Mouse (Mus musculus): ENCODE measurements around the gene Ankrd65. TPM values are rescaled to one million over a fixed set of nuclear protein-coding genes. Genes with fewer than 3 reads are reported as not detected.
A peak's percentile ranks its signal among the peaks of the same experiment; 100 is the strongest.
"Not testable (repeated sequence)": the region's sequence is repeated elsewhere in the genome, so short reads cannot be mapped to it uniquely, and the experiment has no call there.

Ankrd65 gene
- 0.20 TPM in 1 of 2 replicates, not detected in the other for polyA plus RNA-seq (2015; fragmentation: Nextera tagmentation; extraction: Ambion mirVana)

- H3K9ac ChIP-seq = no peak within 1 kb of the TSS
- whole genome bisulfite sequencing = 78% methylated on average over 3 of the region's 3 CpGs
- ATAC-seq (ENCODE audit: borderline replicate concordance, extremely low read depth, low FRiP score, low TSS enrichment) = no peak
These were observed at the start of gene Ankrd65 for GRCm38 (mm10) chr4:155790021-155790489. Gene Ankrd65 (plus strand): TSS chr4:155790439.

DNA sequence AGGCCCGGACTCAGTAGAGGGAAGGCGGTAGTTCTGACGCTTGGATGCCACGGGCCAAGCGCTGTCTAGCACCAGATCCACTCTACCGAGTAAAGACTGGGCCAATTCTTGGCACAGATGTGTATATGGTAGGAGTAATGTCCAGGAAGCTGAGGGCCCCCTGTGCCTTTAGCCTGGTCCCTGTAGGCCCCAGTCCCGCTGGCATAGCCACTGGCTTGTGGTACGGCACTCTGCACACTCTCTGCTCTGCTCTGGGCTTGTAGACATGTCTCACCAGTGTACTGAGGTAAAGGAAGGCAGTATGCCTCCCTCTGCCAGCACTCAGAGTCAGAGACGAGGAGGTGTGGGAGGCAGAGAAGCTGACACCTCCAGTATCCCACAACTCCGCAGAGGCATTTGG is 49.6 kb upstream of the Ankrd65 start:
- H3K9ac ChIP-seq; H3K4me1 ChIP-seq; H3K9me3 ChIP-seq; H3K27me3 ChIP-seq; H3K27ac ChIP-seq; H3K4me3 ChIP-seq; ATAC-seq (ENCODE audit: borderline replicate concordance, extremely low read depth, low FRiP score, low TSS enrichment); H3K4me2 ChIP-seq: not testable (repeated sequence)
- 83% methylated on average over 10 of the region's 10 CpGs for WGBS
- peaks cover 57% of the 10 kb centered on the region for H3K36me3 ChIP-seq

More at GRCm38 (mm10) chr4:155790021-155790489, at the start of gene Ankrd65:
- H3K4me3 ChIP-seq = no peak within 1 kb of the TSS
- no peaks in the 10 kb centered on the region for H3K9me3 ChIP-seq
- H3K27ac ChIP-seq = no peak within 1 kb of the TSS
- no peaks in the 10 kb centered on the region for H3K4me1 ChIP-seq
- no peaks in the 10 kb centered on the region for H3K27me3 ChIP-seq
- H3K4me2 ChIP-seq = no peak within 1 kb of the TSS
- no peaks in the 10 kb centered on the region for H3K36me3 ChIP-seq

DNA sequence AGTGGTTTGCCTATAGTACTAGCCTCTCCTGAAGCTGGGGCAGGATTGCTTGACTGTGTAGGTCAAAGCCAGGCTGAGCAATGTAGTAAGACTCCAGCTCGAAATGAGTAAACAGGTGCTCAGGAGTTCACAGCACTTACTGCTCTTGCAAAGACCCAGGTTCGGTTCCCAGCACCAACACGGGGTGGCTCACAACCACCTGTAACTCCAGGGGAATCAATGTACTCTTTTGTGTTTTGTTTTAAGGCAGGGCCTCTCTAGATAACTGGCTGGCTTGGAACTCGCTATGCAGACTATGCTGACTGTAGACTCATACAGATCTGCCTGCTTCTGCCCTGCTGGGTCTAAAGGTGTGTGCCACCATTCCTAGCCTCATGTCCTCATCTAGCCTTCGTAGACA is 47.6 kb upstream of the Ankrd65 start:
- no peaks in the 10 kb centered on the region for H3K9me3 ChIP-seq
- WGBS = 87% methylated on average over 5 of the region's 5 CpGs
- no peak overlapping the region for H3K27ac ChIP-seq
- no peaks in the 10 kb centered on the region for H3K4me1 ChIP-seq
- no peaks in the 10 kb centered on the region for H3K27me3 ChIP-seq
- H3K4me3 ChIP-seq = no peak overlapping the region
- no peak overlapping the region for H3K9ac ChIP-seq
- no peak overlapping the region for H3K4me2 ChIP-seq
- H3K36me3 ChIP-seq = peaks cover 74% of the 10 kb centered on the region
- no peak for ATAC-seq (ENCODE audit: borderline replicate concordance, extremely low read depth, low FRiP score, low TSS enrichment)

DNA sequence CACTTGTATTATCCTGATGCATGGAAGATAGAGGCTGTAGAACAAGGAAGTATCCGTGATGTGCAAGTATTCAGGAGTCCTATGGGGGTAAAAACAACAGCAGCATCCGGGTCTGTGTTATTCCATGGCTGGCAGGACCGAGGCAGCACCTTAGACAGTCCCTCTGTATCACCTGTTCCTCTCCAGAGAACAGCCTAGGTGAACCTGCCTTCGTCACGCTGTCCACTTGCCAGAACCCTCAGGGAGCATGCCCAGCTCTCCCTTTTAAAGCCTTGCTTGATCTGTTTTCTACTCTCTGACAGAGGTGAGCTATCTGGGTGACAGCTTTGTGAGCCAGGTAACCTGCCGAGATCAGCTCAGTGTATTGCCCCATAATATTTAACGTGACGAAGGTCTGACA is 45.8 kb upstream of the Ankrd65 start:
- no peaks in the 10 kb centered on the region for H3K9me3 ChIP-seq
- no peak overlapping the region for H3K9ac ChIP-seq
- no peaks in the 10 kb centered on the region for H3K4me1 ChIP-seq
- H3K36me3 ChIP-seq = peaks cover 91% of the 10 kb centered on the region
- H3K27me3 ChIP-seq = no peaks in the 10 kb centered on the region
- no peak overlapping the region for H3K27ac ChIP-seq
- H3K4me2 ChIP-seq = no peak overlapping the region
- ATAC-seq (ENCODE audit: borderline replicate concordance, extremely low read depth, low FRiP score, low TSS enrichment) = no peak
- H3K4me3 ChIP-seq = no peak overlapping the region
- WGBS = 88% methylated on average over 8 of the region's 8 CpGs

DNA sequence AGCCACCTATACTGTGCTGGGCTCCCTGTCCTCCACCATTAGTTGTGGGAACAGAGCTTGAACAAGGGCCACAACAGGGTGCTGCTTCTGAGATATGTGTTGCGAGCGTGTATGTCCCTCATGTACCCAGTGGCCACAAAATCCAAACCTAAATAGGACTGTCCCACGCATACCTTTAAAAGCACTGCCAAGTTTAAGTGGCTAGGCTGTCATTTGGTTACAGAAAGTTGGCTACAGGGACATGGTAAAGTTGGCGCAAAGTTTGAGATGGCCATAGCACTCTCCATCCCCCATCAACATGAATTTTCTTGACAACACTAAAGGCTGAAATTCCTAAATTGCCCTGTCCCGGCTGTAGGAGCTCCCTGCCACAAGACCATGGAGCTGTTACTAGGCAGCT is 45.1 kb upstream of the Ankrd65 start:
- Histone ChIP-seq H3K27me3 (no peaks in the 10 kb centered on the region), H3K4me2 (no peak overlapping the region), H3K4me1 (no peaks in the 10 kb centered on the region), H3K36me3 (peaks cover 91% of the 10 kb centered on the region), H3K9me3 (no peaks in the 10 kb centered on the region), H3K27ac (no peak overlapping the region), H3K9ac (no peak overlapping the region), H3K4me3 (no peak overlapping the region)
- 92% methylated on average over 5 of the region's 5 CpGs for WGBS
- ATAC-seq (ENCODE audit: borderline replicate concordance, extremely low read depth, low FRiP score, low TSS enrichment) = no peak

DNA sequence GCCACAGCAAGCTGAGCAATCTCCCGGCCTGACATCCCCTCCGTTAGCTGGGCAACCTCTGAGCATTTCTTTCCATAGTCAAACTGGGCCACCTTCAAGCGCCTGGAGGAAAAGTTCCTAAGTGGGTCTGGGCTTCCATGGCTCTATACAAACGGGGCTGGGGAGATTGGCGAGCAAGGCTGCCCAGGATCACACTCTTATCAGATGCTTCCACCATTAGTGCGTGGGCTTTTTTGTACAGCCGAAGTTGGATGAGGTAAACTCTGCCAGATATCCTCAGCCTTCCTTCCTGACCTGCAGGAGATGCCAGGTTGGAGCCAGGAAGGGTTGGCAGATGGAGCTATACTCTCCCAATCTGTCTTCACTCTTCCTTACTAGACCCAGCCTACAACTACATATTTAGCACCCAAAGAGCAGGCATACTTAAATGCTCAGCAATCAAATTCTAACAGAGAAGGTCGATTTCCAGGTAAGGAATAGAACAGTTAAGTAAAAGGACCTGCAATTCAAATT is 44.1 kb upstream of the Ankrd65 start:
- Histone ChIP-seq H3K27ac (no peak overlapping the region), H3K4me3 (no peak overlapping the region), H3K9ac (no peak overlapping the region), H3K4me1 (no peaks in the 10 kb centered on the region), H3K36me3 (peaks cover 91% of the 10 kb centered on the region), H3K4me2 (no peak overlapping the region), H3K9me3 (no peaks in the 10 kb centered on the region), H3K27me3 (no peaks in the 10 kb centered on the region)
- no peak for ATAC-seq (ENCODE audit: borderline replicate concordance, extremely low read depth, low FRiP score, low TSS enrichment)
- WGBS = 81% methylated on average over 8 of the region's 8 CpGs

- Histone ChIP-seq H3K27ac (no peak overlapping the region), H3K4me1 (no peaks in the 10 kb centered on the region), H3K4me3 (no peak overlapping the region), H3K9me3 (no peaks in the 10 kb centered on the region), H3K36me3 (peaks cover 91% of the 10 kb centered on the region), H3K9ac (no peak overlapping the region), H3K27me3 (no peaks in the 10 kb centered on the region), H3K4me2 (no peak overlapping the region)
- WGBS = 87% methylated on average over 17 of the region's 17 CpGs
- ATAC-seq (ENCODE audit: borderline replicate concordance, extremely low read depth, low FRiP score, low TSS enrichment) = no peak
These were observed 43.4 kb upstream of the Ankrd65 start for GRCm38 (mm10) chr4:155746575-155747490.

DNA sequence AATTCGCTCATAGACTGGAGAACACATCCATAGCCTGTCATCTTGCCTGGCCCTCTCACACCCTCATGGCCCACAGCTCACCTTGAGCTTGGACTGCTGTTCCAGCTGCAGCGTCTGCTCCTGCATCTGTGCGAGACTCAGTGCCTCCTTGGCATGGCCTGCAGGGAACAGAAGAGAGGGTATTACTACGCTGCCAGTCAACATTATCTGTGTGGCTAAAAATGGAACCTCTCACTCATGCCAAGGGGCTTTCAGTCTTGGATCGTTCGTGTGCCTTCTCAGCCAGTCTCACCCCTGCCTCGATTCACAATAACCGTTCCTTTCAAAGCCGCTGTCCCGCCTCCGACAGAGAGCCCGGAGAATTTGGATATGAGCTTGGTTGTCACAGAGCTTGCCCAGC is 33.2 kb upstream of the Ankrd65 start:
- Histone ChIP-seq H3K9me3 (no peaks in the 10 kb centered on the region), H3K4me1 (peaks cover 20% of the 10 kb centered on the region), H3K27me3 (no peaks in the 10 kb centered on the region), H3K36me3 (peaks cover 51% of the 10 kb centered on the region), H3K4me2 (no peak overlapping the region), H3K9ac (no peak overlapping the region), H3K27ac (no peak overlapping the region), H3K4me3 (no peak overlapping the region)
- 92% methylated on average over 12 of the region's 12 CpGs for WGBS
- no peak for ATAC-seq (ENCODE audit: borderline replicate concordance, extremely low read depth, low FRiP score, low TSS enrichment)

DNA sequence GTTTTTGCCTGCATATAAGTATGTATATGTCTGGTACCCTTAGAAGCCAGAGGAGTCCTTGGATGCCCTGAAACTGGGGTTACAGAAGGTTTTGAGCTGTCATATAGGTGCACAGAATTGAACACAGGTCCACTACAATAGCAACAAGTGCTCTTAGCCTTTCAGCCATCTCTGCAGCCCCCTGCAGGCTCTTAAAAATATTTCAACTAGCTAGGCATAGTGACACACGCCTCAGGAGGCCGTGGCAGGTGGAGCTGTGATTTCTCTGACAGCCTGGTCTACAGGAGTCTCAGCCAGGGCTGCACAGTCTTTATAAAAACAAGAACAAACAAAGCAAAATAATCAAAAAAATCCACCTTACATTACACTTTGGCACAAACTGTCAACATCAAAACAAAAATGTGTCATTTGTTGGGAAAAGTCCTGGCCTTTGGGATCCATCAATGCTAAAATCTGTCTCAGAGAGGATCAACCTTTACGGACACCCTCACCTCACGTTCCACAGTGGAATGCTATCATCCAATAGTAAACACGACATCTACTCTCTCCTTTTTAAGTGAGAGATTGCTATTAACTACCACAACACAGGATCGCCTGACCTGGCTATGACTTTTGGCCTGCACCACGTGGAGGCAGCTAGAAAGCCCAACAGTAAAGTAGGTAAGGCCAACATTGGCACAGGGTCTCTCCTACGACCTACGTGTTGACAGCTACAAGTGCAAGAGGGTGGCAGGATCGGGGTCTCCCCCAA is 30.2 kb upstream of the Ankrd65 start:
- WGBS = 2% methylated on average over 10 of the region's 10 CpGs
- 0 out of 2 replicates have a peak, but pooled peaks have one; percentile 4 for ATAC-seq (ENCODE audit: borderline replicate concordance, extremely low read depth, low FRiP score, low TSS enrichment)
- no peak overlapping the region for H3K27ac ChIP-seq
- H3K4me2 ChIP-seq = peak overlapping the region; percentile 97
- peak overlapping the region; percentile 83 for H3K9ac ChIP-seq
- H3K4me3 ChIP-seq = peak overlapping the region; percentile 96
- H3K27me3 ChIP-seq = no peaks in the 10 kb centered on the region
- no peaks in the 10 kb centered on the region for H3K9me3 ChIP-seq
- H3K4me1 ChIP-seq = peaks cover 20% of the 10 kb centered on the region
- H3K36me3 ChIP-seq = peaks cover 23% of the 10 kb centered on the region

DNA sequence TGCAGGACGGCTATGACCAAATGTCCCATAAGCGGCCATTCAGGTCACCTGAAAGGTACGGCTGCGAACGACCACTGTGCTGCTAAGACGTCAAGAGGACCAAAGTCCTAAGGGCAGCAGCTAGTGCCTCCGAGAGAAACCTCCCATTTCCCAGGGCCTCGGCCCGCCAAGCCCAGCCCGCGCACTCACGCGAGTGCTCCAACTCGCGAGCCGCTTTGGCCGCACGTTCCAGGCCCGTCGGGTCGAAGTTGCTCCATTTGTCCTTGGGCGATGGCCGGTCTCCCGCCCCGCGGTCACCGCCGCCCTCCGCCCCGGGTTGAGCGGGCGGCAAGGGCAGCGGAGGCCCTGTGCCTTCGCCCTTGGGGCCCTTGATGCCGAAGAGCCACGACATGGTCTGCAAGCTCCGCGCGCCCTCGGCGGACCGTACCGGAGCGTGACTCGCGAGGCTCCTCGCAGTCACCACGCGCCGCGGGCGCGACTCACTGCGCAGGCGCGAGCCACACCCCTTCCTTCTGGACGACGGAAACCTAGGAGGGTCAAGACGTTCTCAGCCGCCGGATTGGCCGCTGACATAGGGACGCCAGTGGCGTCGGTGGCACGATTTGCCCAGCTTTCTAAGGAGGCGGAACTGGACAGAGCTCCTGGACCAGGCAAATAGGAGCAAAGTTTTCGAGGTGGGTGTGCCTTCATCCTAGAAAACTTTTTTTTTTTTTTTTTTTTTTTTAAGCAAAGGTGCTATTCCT is 29.5 kb upstream of the Ankrd65 start, which contains the start of gene Atad3a:
Gene Atad3a, minus strand, starts transcription at position 481 of the 743 bp plus-strand sequence.
- Histone ChIP-seq H3K4me1 (peaks cover 20% of the 10 kb centered on the region), H3K4me3 (peak within 1 kb of the TSS; percentile 96), H3K9me3 (no peaks in the 10 kb centered on the region), H3K9ac (peak within 1 kb of the TSS; percentile 83), H3K4me2 (peak within 1 kb of the TSS; percentile 97), H3K27ac (peak within 1 kb of the TSS; percentile 48), H3K36me3 (peaks cover 16% of the 10 kb centered on the region), H3K27me3 (no peaks in the 10 kb centered on the region)
- under 1% methylated on average over 68 of the region's 68 CpGs for WGBS
- ATAC-seq (ENCODE audit: borderline replicate concordance, extremely low read depth, low FRiP score, low TSS enrichment) = peak; percentile 98

Data from lung, embryonic 15.5 days (tissue).